Mouse (Mus musculus): ENCODE measurements around the gene Hspb6. TPM values are rescaled to one million over a fixed set of nuclear protein-coding genes. Genes with fewer than 3 reads are reported as not detected.

The Hspb6 gene
- polyA plus RNA-seq, 1 experiment from 2014 or later: 14.2 TPM

- no peak for ATAC-seq
- Histone ChIP-seq H3K36me3 (ENCODE audit: control insufficient read depth, insufficient read depth, low read length) (peaks cover 62% of the 10 kb centered on the region), H3K27me3 (replicated peaks; ENCODE audit: control insufficient read depth, insufficient read depth, low read length) (no peaks in the 10 kb centered on the region), H3K4me1 (ENCODE audit: control insufficient read depth, insufficient read depth, low read depth, low read length) (no peaks in the 10 kb centered on the region; the same call in none of the 2 replicates), H3K4me2 (ENCODE audit: low read length) (no peak overlapping the region), H3K4me3 (ENCODE audit: low read length) (no peak overlapping the region), H3K27ac (ENCODE audit: low read depth, low read length) (no peak overlapping the region), H3K9ac (ENCODE audit: low read depth, low read length) (no peak overlapping the region), H3K9me3 (ENCODE audit: control insufficient read depth, low read length) (no peaks in the 10 kb centered on the region)
- 36% methylated on average over 17 of the region's 17 CpGs for WGBS
Observed at GRCm38 (mm10) chr7:30526399-30526798, 25.6 kb upstream of the Hspb6 start.

- no peak overlapping the region for H3K27ac ChIP-seq (ENCODE audit: low read depth, low read length)
- peaks cover 5% of the 10 kb centered on the region for H3K4me1 ChIP-seq (ENCODE audit: control insufficient read depth, insufficient read depth, low read depth, low read length)
- H3K4me3 ChIP-seq (ENCODE audit: low read length): no peak overlapping the region
- no peak overlapping the region for H3K9ac ChIP-seq (ENCODE audit: low read depth, low read length)
- H3K4me2 ChIP-seq (ENCODE audit: low read length): no peak overlapping the region
- no peak for ATAC-seq
- no peaks in the 10 kb centered on the region for H3K9me3 ChIP-seq (ENCODE audit: control insufficient read depth, low read length)
- no peaks in the 10 kb centered on the region for H3K27me3 ChIP-seq (replicated peaks; ENCODE audit: control insufficient read depth, insufficient read depth, low read length)
- peaks cover 62% of the 10 kb centered on the region for H3K36me3 ChIP-seq (ENCODE audit: control insufficient read depth, insufficient read depth, low read length)
- 78% methylated on average over 14 of the region's 14 CpGs for WGBS
Observed at GRCm38 (mm10) chr7:30526981-30527380, 25.0 kb upstream of the Hspb6 start.

DNA sequence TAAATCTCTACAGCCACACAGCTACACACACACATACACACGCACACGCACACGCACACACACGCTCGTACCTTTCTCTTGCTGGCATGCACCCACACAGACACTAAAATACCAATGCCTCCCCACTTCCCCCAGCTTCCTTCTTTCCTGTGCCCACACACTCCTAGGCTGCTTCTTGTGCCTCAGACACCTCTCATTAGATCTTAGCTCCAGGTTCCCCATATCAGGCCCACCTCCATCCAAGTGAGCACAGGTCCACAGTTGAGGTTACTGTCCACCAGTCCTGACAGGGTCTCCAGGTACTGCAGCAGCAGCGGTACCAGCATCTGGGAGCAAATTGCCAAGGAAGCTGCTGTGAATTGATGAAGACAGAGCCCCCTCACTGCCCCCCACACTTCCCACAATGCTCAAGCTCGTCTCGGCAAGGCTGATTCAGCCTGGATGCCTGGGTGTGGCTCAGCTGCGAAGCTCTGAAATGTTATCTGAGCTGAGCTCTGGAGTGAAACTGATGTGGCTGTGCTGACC is 20.6 kb upstream of the Hspb6 start:
- Histone ChIP-seq H3K4me1 (ENCODE audit: control insufficient read depth, insufficient read depth, low read depth, low read length) (peaks cover 32% of the 10 kb centered on the region), H3K9ac (ENCODE audit: low read depth, low read length) (no peak overlapping the region), H3K9me3 (ENCODE audit: control insufficient read depth, low read length) (no peaks in the 10 kb centered on the region), H3K36me3 (ENCODE audit: control insufficient read depth, insufficient read depth, low read length) (peaks cover 38% of the 10 kb centered on the region), H3K4me3 (ENCODE audit: low read length) (no peak overlapping the region), H3K27me3 (replicated peaks; ENCODE audit: control insufficient read depth, insufficient read depth, low read length) (no peaks in the 10 kb centered on the region), H3K4me2 (ENCODE audit: low read length) (no peak overlapping the region; the same call in 1 of the 2 replicates), H3K27ac (ENCODE audit: low read depth, low read length) (no peak overlapping the region)
- 80% methylated on average over 9 of the region's 9 CpGs for WGBS
- no peak for ATAC-seq

- WGBS: 6% methylated on average over 8 of the region's 8 CpGs
- H3K9ac ChIP-seq (ENCODE audit: low read depth, low read length): peak overlapping the region; percentile 94
- H3K36me3 ChIP-seq (ENCODE audit: control insufficient read depth, insufficient read depth, low read length): peaks cover 24% of the 10 kb centered on the region
- peak overlapping the region; percentile 79 for H3K4me3 ChIP-seq (ENCODE audit: low read length)
- no peaks in the 10 kb centered on the region for H3K27me3 ChIP-seq (replicated peaks; ENCODE audit: control insufficient read depth, insufficient read depth, low read length)
- ATAC-seq: peak; percentile 5
- H3K4me1 ChIP-seq (ENCODE audit: control insufficient read depth, insufficient read depth, low read depth, low read length): peaks cover 32% of the 10 kb centered on the region
- peak overlapping the region; percentile 51; the same call in 1 of the 2 replicates for H3K27ac ChIP-seq (ENCODE audit: low read depth, low read length)
- H3K9me3 ChIP-seq (ENCODE audit: control insufficient read depth, low read length): no peaks in the 10 kb centered on the region
- H3K4me2 ChIP-seq (ENCODE audit: low read length): peak overlapping the region; percentile 88
Observed at GRCm38 (mm10) chr7:30532931-30533330, 19.0 kb upstream of the Hspb6 start.

- peak overlapping the region; percentile 79 for H3K4me3 ChIP-seq (ENCODE audit: low read length)
- no peaks in the 10 kb centered on the region for H3K27me3 ChIP-seq (replicated peaks; ENCODE audit: control insufficient read depth, insufficient read depth, low read length)
- H3K4me1 ChIP-seq (ENCODE audit: control insufficient read depth, insufficient read depth, low read depth, low read length): peaks cover 32% of the 10 kb centered on the region
- peak overlapping the region; percentile 95 for H3K27ac ChIP-seq (ENCODE audit: low read depth, low read length)
- H3K36me3 ChIP-seq (ENCODE audit: control insufficient read depth, insufficient read depth, low read length): peaks cover 14% of the 10 kb centered on the region
- H3K9me3 ChIP-seq (ENCODE audit: control insufficient read depth, low read length): no peaks in the 10 kb centered on the region
- peak overlapping the region; percentile 88 for H3K4me2 ChIP-seq (ENCODE audit: low read length)
- 1% methylated on average over 23 of the region's 26 CpGs for WGBS
- ATAC-seq: peak; percentile 35
- H3K9ac ChIP-seq (ENCODE audit: low read depth, low read length): peak overlapping the region; percentile 94
Observed at GRCm38 (mm10) chr7:30533941-30534632, 17.9 kb upstream of the Hspb6 start.

DNA sequence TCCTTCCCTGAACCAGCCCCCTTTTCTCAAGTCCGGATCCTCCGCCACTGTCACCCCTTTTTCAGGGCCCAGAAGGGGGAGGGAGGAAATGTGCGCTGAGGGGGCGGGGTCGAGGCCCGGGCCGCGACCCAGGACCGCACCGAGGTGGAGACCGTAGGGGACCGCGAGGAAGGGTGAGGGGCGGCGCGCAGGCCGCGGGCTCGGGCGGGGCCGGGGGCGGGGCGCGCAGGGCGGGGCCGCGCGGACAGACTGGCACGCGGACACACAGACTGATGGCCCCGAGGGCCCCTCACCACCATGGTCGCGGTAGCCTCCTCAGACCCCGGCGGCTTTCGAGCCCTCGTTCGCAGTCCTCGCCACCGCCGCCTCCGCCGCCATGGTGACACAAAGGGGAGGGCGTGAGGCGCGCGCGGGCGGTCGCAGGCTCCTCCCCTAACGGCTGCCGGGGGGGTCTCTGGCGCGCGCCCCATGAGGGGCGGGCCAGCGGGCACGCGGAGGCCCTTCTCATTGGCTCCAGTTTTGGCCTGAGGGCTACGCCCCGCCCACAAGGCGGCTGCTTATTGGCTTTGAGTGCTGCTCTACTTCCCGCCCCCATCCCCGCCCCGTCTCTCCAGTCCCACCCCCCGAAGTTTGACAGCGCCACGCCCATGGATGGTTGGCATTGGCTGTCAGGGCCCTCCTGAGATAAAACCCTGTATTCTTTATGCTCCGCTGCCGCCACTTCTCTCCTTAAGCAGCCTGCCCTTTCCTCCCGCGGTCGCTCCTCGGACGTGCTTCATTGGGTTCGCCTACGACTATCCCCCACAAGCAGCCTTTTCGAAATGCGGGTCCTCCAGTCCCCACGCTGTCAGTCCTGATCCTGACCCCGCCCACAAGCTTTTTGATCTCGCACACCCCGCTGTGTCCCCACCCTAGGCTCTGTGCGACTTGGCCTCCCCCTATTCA is 17.1 kb upstream of the Hspb6 start, which contains the start of gene Arhgap33:
Arhgap33 (minus strand) TSS at position 428 of the 945 bp plus-strand sequence.
- under 1% methylated on average over 43 of the region's 84 CpGs for WGBS
- peaks cover 32% of the 10 kb centered on the region for H3K4me1 ChIP-seq (ENCODE audit: control insufficient read depth, insufficient read depth, low read depth, low read length)

DNA sequence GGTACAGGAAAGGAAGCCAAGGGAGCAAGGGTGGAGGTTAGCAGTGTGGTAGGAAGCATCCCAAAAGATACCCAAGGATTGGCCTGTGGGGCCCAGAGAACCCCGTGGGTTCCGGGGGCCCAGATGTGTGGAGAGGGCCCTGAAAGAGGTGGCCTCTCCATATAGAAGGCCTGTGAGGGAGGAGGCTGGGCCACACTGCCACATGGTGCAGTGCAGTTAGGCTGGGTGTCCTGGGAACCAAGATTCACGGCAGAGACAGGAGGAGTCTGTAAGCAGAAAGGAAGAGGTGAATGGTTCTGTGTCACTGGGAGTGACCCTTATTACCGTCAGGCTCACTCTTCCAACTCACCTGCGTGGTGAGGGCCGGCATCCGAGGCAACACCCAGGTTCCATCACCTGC is 11.4 kb upstream of the Hspb6 start:
- Histone ChIP-seq H3K4me1 (ENCODE audit: control insufficient read depth, insufficient read depth, low read depth, low read length) (peaks cover 5% of the 10 kb centered on the region), H3K27me3 (replicated peaks; ENCODE audit: control insufficient read depth, insufficient read depth, low read length) (no peaks in the 10 kb centered on the region), H3K9me3 (ENCODE audit: control insufficient read depth, low read length) (no peaks in the 10 kb centered on the region), H3K27ac (ENCODE audit: low read depth, low read length) (no peak overlapping the region), H3K36me3 (ENCODE audit: control insufficient read depth, insufficient read depth, low read length) (peaks cover 6% of the 10 kb centered on the region), H3K9ac (ENCODE audit: low read depth, low read length) (no peak overlapping the region), H3K4me3 (ENCODE audit: low read length) (no peak overlapping the region), H3K4me2 (ENCODE audit: low read length) (no peak overlapping the region)
- WGBS: 90% methylated on average over 7 of the region's 7 CpGs
- no peak for ATAC-seq

More for the DNA sequence above, 17.1 kb upstream of the Hspb6 start, which contains the start of gene Arhgap33:
- Histone ChIP-seq H3K4me3 (ENCODE audit: low read length) (peak within 1 kb of the TSS; percentile 79), H3K36me3 (ENCODE audit: control insufficient read depth, insufficient read depth, low read length) (peaks cover 11% of the 10 kb centered on the region), H3K27me3 (replicated peaks; ENCODE audit: control insufficient read depth, insufficient read depth, low read length) (no peaks in the 10 kb centered on the region), H3K27ac (ENCODE audit: low read depth, low read length) (peak within 1 kb of the TSS; percentile 95), H3K4me2 (ENCODE audit: low read length) (peak within 1 kb of the TSS; percentile 88), H3K9ac (ENCODE audit: low read depth, low read length) (peak within 1 kb of the TSS; percentile 94), H3K9me3 (ENCODE audit: control insufficient read depth, low read length) (no peaks in the 10 kb centered on the region)
- peak; percentile 93 for ATAC-seq

GRCm38 (mm10) chr7:30544327-30544726 is 7.7 kb upstream of the Hspb6 start:
- H3K4me3 ChIP-seq (ENCODE audit: low read length): no peak overlapping the region
- 91% methylated on average over 2 of the region's 2 CpGs for WGBS
- H3K4me2 ChIP-seq (ENCODE audit: low read length): no peak overlapping the region
- H3K4me1 ChIP-seq (ENCODE audit: control insufficient read depth, insufficient read depth, low read depth, low read length): no peaks in the 10 kb centered on the region
- no peaks in the 10 kb centered on the region for H3K9me3 ChIP-seq (ENCODE audit: control insufficient read depth, low read length)
- peaks cover 6% of the 10 kb centered on the region for H3K36me3 ChIP-seq (ENCODE audit: control insufficient read depth, insufficient read depth, low read length)
- H3K27ac ChIP-seq (ENCODE audit: low read depth, low read length): no peak overlapping the region
- no peak overlapping the region for H3K9ac ChIP-seq (ENCODE audit: low read depth, low read length)
- no peaks in the 10 kb centered on the region for H3K27me3 ChIP-seq (replicated peaks; ENCODE audit: control insufficient read depth, insufficient read depth, low read length)
- ATAC-seq: no peak

- Histone ChIP-seq H3K36me3 (ENCODE audit: control insufficient read depth, insufficient read depth, low read length) (no peaks in the 10 kb centered on the region; the same call in 1 of the 2 replicates), H3K9me3 (ENCODE audit: control insufficient read depth, low read length) (no peaks in the 10 kb centered on the region), H3K4me2 (ENCODE audit: low read length) (no peak overlapping the region), H3K4me3 (ENCODE audit: low read length) (no peak overlapping the region), H3K4me1 (ENCODE audit: control insufficient read depth, insufficient read depth, low read depth, low read length) (peaks cover 14% of the 10 kb centered on the region), H3K9ac (ENCODE audit: low read depth, low read length) (no peak overlapping the region), H3K27me3 (replicated peaks; ENCODE audit: control insufficient read depth, insufficient read depth, low read length) (no peaks in the 10 kb centered on the region), H3K27ac (ENCODE audit: low read depth, low read length) (no peak overlapping the region)
- no peak for ATAC-seq
- WGBS: 76% methylated on average over 1 of the region's 2 CpGs
Observed at GRCm38 (mm10) chr7:30549880-30550279, 2.1 kb upstream of the Hspb6 start.

Measured in hindbrain, embryonic 16.5 days (tissue).